Mouse (Mus musculus) spleen, postnatal 14 days (tissue): ENCODE measurements at regions not wholly inside any gene's neighbourhood (a gene's known extent, or its start where the extent isn't known, plus 50 kb on each side); places are given as distances from the start of the nearest gene placed in this dataset.

Experiments
- DNase-seq, 2 experiments: peaks; one replicate each; pipeline ENCODE4 v3.0.0; 2021 to 2022; ENCODE audit warnings: low spot score in 2 of 2

GRCm38 (mm10) chr8:35235815-35236509 lies 529.6 kb upstream of the Gm19410 start:
- DNase-seq = no peak

- no peak for DNase-seq
Observed at GRCm38 (mm10) chr8:35237279-35237678, 528.3 kb upstream of the Gm19410 start.

- no peak for DNase-seq
Observed at GRCm38 (mm10) chr8:35240884-35241283, 524.7 kb upstream of the Gm19410 start.

GRCm38 (mm10) chr8:35243555-35243954 lies 522.0 kb upstream of the Gm19410 start:
- DNase-seq = no peak

- no peak for DNase-seq
Observed at GRCm38 (mm10) chr8:35249747-35250375, 515.7 kb upstream of the Gm19410 start.

GRCm38 (mm10) chr8:35250641-35251040 lies 514.9 kb upstream of the Gm19410 start:
- DNase-seq = no peak

- no peak for DNase-seq
Observed at GRCm38 (mm10) chr8:35253946-35254345, 511.6 kb upstream of the Gm19410 start.

GRCm38 (mm10) chr8:35255327-35255726 lies 510.3 kb upstream of the Gm19410 start:
- no peak for DNase-seq

GRCm38 (mm10) chr8:35256958-35257357 lies 508.6 kb upstream of the Gm19410 start:
- no peak for DNase-seq

- DNase-seq = no peak
Observed at GRCm38 (mm10) chr8:35268221-35268620, 497.4 kb upstream of the Gm19410 start.

- DNase-seq = no peak
Observed at GRCm38 (mm10) chr8:35268986-35269385, 496.6 kb upstream of the Gm19410 start.

- DNase-seq = no peak
Observed at GRCm38 (mm10) chr8:35275972-35276371, 489.6 kb upstream of the Gm19410 start.

- DNase-seq = no peak
Observed at GRCm38 (mm10) chr8:35276460-35276859, 489.1 kb upstream of the Gm19410 start.

- no peak for DNase-seq
Observed at GRCm38 (mm10) chr8:35278946-35279345, 486.6 kb upstream of the Gm19410 start.

GRCm38 (mm10) chr8:35280741-35281140 lies 484.8 kb upstream of the Gm19410 start:
- no peak for DNase-seq

GRCm38 (mm10) chr8:35283366-35283765 lies 482.2 kb upstream of the Gm19410 start:
- DNase-seq = no peak

GRCm38 (mm10) chr8:35289018-35289417 lies 476.6 kb upstream of the Gm19410 start:
- DNase-seq = no peak

- DNase-seq = no peak
Observed at GRCm38 (mm10) chr8:35289967-35290366, 475.6 kb upstream of the Gm19410 start.

GRCm38 (mm10) chr8:35293437-35294126 lies 472.0 kb upstream of the Gm19410 start:
- no peak for DNase-seq

GRCm38 (mm10) chr8:35296936-35297335 lies 468.7 kb upstream of the Gm19410 start:
- DNase-seq = no peak

- no peak for DNase-seq
Observed at GRCm38 (mm10) chr8:35299088-35299487, 466.5 kb upstream of the Gm19410 start.

- DNase-seq = no peak
Observed at GRCm38 (mm10) chr8:35300359-35300758, 465.2 kb upstream of the Gm19410 start.
